Mouse (Mus musculus) T-helper 17 cell (primary cell): ENCODE measurements around the gene Mypop.

ENCODE experiments used
- in situ Hi-C, 2 experiments: fragments of 300-600 bp; cut with MboI, MseI; formaldehyde crosslinking; loops; 1 replicate in 1 of 2; 2 replicates in 1 of 2; pipeline ENCODE4 v1.15.1; 2025; ENCODE audit warnings: high pct_unique_total_duplicates in 2 of 2

Mypop gene

GRCm38 (mm10) chr7:18988780-18989179 lies 2.3 kb upstream of the Mypop start:
- in situ Hi-C loops, result loop anchor here in 1 of 2 experiments (5.0 kb wide), 1 partner anchor 76 kb away; the partner anchor contains the start of gene Ccdc61

- in situ Hi-C loops, result loop anchor here in 1 of 2 experiments (5.0 kb wide), 1 partner anchor 78 kb away; the partner anchor contains the start of gene Ccdc61
Measured at GRCm38 (mm10) chr7:18989995-18990394, 1.1 kb upstream of the Mypop start.

DNA sequence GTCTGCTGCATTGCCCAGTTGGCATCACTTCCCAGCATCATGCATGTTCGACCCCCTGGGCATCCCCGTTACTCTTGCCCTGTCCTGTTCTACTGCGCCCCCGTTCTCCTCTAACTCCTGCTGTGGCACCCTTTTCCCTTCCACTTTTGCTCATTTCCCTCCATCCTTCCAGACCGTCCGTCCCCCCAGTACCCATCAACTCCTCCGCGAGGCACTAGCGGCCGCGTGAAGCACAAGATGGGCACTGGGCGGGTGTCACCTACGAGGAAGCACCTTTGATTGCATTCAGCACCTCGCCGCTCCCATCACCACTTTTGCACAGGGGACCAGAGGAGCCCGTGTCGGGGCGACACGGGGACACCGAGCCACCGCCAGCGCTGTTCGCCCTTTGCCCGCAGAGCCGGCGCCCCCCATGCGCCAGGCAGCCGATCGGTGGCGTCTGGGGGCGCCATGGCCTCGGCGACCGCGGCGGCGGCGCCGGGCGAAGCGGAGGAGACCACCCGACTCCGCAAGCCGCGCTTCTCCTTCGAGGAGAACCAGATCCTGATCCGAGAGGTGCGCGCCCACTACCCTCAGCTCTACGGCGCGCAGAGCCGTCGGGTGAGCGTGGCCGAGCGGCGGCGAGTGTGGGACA lies 732 bp downstream of the Mypop start:
- in situ Hi-C loops, result no loop called here

- in situ Hi-C loops, result no loop called here
Measured at GRCm38 (mm10) chr7:18992294-18992675, 1.2 kb downstream of the Mypop start.

- in situ Hi-C loops, result no loop called here
Measured at GRCm38 (mm10) chr7:18993036-18993435, 2.0 kb downstream of the Mypop start.

GRCm38 (mm10) chr7:18998835-18999234 lies 7.8 kb downstream of the Mypop start:
- in situ Hi-C loops, result no loop called here

DNA sequence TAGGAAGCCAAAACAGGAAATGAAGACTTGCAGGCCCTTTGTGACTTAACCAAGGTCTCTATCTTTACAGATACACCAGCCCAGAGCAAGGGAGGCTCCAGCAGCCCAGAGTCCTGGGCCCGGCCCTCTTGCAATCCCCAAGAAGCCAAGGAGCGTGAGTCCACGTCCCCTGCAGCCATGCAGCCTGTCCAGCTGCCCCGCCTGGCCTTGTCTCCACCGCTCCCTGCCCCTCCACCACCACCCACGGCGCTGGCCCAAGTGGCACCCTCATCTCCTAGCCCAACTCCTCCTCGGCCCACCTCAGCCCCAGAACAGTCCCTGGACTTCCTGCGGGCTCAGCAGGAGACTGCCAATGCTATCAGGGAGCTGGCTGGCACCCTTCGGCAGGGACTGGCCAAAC lies 9.4 kb downstream of the Mypop start:
- in situ Hi-C loops, result no loop called here

DNA sequence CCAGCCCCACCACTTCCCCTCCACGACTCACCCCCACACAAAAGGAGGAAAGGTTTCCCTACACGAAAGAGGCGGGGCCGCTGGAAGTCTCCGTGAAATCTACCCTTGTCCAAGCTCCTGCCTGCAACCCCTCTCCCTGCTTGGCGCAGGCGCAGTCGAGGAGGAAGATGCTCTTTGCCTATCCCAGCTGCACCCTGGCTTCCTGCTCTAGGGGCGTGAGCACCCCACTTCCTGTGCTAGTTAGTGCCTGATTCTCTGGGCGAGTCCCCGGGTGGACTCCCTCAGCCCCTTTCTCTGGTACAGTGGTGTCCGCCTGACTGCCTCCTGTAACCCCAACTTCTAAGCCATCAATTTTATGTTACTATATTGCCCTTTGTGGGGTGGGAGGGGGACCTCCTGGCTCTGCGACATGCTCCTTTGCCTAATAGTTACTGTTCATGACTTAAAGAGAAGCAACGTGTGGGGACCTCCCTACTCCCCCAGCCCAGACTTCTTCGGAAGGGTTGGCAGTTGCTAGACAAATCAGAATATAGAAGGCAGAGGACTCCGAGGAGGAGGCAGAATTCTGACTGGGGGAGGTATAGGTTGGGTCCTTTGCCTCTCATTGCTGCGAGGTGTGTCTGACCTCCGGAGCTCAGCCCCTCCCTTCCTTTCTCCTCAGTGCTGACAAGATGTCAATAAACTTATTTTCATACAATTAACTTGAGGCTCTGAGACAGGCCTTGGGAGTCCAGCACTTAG lies 10.2 kb downstream of the Mypop start:
- in situ Hi-C loops, result no loop called here

GRCm38 (mm10) chr7:19001807-19002085 lies 10.7 kb downstream of the Mypop start:
- in situ Hi-C loops, result no loop called here

DNA sequence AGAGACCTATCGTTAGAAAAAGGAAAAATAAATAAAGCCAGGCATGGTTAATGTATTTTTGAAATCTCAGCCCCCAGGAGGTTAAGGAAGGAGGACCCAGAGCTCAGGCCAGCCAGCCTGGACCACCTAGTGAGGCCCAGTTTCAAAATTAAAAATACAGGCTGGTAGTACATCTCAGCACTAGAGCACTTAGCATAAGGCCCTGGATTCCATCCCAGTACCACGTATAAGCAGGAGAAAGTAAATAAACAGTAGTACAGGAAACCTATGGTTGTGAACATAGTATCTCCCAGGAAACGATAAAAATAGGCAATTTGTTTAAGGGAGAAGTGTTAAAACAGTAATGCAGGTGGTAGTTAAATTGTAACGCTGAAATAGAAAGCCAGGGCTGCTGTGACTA lies 11.1 kb downstream of the Mypop start:
- in situ Hi-C loops, result no loop called here

DNA sequence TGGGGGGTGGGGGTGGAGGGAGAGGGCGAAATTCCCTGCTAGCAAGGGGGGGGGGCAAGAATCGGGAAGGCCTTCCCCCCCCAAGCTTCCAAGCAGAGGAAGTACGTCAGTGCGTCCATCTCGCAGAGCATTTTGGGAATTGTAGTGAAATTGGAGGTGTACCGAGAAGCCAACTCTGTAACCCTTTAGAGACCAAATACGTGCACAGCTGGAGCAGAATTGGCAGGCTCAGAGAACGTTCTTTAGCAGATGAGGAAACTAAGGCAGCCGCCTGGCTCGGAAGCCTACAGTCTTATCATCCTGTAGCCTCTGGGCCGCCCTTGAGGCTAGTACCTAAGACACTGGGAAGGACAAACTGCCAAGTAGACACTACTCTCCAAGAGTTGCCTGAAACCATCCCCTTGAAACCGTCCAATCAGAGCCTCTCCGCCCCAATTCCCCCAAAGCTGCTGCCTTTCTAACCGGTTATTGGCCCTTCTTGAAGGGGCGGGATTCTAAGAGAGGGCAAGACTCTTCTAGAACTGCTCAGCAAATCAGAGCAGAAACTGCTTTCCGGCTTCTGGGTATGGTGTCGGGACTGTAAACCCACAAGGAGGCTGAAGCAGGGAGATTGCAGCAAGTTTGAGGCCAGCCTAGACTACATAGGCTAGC lies 11.9 kb downstream of the Mypop start:
- in situ Hi-C loops, result no loop called here

DNA sequence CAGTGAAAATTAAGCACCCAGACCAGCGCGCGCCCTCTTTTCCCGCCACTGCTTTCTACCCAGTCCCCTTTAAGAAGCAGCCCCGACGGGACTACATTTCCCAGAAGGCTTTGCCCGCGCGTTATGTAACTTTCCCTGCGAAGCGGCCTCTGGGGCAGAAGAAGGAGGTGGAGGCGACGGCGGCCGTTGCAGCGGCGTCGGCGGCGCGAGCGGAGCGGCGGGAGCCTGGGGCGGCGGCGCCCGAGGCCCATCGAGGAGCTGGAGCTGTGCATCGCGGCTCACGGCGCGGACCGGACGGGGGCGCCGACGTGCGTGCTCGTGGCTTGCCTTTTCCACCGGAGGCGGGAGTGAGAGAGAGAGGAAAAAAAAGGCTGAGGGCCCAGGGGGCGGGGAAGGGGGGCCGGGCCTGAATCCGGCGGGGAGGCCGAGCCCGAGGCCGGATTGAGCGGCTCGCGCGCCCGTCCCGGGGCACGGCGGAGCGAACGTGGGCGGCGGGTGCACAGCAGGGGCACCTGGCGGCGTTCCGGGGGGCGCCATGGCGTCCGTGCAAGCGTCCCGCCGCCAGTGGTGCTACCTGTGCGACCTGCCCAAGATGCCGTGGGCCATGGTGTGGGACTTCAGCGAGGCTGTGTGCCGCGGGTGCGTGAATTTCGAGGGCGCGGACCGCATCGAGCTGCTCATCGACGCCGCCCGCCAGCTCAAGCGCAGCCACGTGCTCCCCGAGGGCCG lies 13.0 kb downstream of the Mypop start, which contains the start of gene Irf2bp1:
Gene Irf2bp1 (plus strand): TSS at position 143 of the 729 bp plus-strand sequence.
- in situ Hi-C loops, result no loop called here

DNA sequence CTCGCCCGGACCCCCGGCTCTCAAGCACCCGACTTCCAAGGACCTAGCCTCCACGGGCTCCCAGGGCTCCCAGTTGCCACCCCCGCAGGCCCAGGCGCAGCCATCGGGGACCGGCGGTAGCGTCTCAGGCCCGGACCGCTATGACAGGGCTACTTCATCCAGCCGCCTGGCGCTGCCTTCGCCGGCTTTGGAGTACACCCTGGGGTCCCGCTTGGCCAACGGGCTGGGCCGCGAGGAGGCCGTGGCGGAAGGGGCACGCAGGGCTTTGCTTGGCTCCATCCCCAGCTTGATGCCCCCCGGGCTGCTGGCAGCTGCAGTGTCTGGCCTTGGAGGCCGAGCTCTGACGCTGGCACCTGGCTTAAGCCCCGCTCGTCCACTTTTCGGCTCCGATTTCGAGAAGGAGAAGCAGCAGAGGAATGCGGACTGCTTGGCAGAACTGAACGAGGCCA lies 13.6 kb downstream of the Mypop start:
- in situ Hi-C loops, result no loop called here

GRCm38 (mm10) chr7:19005417-19006121 lies 14.5 kb downstream of the Mypop start:
- in situ Hi-C loops, result no loop called here

GRCm38 (mm10) chr7:19006476-19006875 lies 15.4 kb downstream of the Mypop start:
- in situ Hi-C loops, result no loop called here

DNA sequence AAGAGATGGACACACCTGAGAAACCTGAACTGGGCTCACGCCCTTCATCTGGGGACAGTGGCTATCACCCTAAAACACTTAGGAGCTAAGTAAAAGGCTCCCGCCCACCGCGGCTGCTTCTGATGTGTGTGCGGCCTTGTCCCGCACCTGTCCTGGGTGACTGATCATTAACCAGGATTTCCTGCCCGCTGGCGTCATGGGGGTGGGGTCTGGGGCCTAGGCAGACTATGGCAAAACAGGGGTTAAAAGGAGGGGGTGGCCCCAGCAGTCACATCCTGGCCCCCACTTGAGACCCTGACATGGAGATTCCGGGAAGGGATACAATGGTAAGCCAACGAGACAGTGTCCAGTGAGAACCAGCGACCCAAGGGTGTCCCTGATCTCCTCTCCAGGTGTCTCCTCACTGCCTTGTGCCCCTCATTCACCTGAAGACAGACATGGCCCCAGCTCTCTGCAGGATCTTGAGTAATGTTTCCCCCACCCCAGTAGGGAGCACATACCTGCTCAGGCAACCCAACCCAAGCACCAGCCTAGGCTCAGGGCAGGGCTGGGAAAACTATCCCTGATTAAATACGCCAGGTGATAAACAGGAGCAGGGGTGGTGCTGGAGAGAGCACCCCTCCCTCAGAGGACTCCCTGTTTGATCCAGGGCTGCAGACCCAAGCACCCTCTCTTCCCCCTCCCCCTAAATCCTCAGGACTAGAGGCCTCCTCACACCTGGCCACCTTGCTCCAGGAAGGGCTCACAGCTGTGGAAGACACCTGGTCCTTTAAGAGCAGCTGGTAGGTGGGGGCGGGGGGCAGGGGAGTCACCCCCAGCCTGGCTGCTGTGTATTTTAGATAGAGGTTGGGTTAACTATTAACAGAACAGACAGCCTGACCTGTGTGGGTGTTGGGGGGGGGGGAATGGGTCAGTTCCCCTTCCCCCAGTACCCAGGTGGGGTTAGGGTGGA lies 16.3 kb downstream of the Mypop start:
- in situ Hi-C loops, result no loop called here

- in situ Hi-C loops, result no loop called here
Measured at GRCm38 (mm10) chr7:19010581-19010980, 19.5 kb downstream of the Mypop start.

- in situ Hi-C loops, result no loop called here
Measured at GRCm38 (mm10) chr7:19012025-19012621, 21.1 kb downstream of the Mypop start.

- in situ Hi-C loops, result no loop called here
Measured at GRCm38 (mm10) chr7:19012882-19013281, 21.8 kb downstream of the Mypop start.

- in situ Hi-C loops, result no loop called here
Measured at GRCm38 (mm10) chr7:19014452-19014851, 23.4 kb downstream of the Mypop start.
